Mouse (Mus musculus): ENCODE measurements around the gene Avpr2. TPM values are rescaled to one million over a fixed set of nuclear protein-coding genes. Genes with fewer than 3 reads are reported as not detected.

Avpr2 gene
- total RNA-seq (2021): not detected
- long read RNA-seq: 0 reads

DNA sequence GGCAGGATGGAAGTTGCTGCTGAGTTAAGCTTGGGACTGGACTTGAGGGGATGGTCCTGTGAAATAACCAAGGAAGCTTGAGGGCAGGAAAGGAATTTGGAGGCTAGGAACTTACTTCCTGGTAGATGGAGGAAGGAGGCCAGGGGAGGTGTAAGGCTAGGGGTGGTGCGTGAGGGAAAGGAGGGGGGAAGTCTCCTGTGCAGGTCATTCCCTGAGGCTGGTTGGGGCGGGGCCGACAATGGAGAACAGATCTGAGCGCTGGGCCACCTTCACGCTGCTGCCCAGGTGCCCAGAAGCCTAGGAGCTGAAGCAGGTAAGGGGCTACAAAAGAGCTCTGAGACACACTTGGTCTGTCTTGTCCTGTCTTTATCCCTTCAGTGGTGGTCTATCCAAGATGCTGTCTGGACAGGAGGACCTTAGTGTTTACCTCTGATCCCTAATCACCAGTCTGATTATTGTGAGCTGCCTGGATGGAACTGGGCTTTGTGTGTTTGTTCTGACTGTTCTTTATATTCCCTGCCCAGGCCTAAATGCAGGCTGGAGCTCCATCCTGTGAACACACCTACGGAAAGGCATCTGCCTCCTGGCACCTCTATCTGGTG is at the start of gene Avpr2:
Gene Avpr2 (plus strand): TSS at position 552 of the 602 bp plus-strand sequence.
- no peak for DNase-seq (ENCODE audit: low spot score in 2 of 2)

DNA sequence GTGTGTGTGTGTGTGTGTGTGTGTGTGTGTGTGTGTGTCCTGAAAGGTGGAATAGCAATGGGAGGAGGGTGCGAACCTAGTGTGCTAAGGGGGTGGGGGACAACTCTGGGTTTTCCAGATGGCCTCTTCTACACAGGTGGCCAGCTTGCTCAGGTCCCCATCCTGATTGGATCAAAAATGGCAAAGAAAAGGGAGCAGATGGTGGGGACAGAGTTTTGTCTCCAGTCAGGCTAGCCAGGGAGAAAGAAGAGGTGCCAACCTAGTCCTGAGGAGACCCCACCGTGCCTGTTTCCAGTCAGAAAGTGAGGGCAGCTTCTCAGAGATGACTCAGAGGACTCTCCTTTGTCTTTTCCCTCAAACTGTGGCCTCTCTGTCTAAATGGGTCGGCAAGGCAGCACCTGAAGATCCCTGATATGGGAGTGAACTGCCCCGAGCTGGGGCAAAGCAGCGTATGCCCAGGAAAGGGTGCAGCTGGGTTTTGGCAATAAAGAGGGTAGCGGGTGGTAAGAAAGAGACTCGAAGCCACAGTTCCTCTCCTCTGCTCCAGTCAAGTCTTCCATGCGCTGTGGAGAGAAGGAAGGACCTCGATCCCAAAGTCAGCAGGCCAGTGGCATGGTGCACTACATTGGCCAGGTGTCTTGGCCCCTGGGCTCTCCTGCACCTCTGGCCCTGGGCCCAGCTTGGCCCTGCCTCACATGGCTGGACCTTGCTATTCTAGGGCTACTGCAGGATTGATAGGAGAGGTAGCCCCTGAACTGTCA is 37.4 kb upstream of the Avpr2 start:
- DNase-seq (ENCODE audit: low spot score in 2 of 2): no peak

DNA sequence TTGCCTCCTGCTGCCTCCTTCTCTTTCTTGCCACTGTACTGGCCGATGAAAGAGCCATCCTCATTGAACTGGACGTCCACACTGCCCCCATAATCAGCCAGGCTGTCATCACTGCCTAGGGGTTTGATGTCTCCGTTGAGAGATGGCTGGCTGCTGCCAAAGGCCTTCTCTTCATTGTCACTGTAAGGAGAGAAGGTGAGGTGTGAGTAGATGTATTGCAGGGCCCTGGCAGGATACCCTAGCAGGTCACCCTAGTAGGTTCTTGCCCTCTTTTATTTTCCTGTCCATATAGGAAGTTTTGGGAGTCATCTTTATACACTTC is 36.9 kb upstream of the Avpr2 start:
- no peak for DNase-seq (ENCODE audit: low spot score in 2 of 2)

DNA sequence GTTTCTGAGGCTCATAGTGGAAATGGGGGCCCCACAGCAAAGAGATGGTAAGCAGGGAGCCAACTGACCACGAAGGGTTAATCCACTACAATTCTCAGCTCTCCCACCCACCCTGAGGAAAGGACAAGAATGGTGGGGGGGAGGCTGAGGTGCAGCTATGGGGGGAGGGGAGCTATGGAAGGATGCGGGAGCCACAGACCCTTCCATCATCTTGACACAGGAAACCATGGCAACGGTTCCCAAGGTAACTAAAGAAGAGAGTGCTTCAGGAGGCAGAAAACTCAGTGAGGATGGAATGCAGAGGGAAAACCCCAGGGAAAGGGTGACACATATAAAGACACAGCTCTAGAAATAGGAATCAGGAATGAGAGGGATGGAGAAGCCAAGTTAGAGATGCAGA is 27.2 kb upstream of the Avpr2 start:
- DNase-seq (ENCODE audit: low spot score in 2 of 2): peak in 1 of 2 experiments; percentile 6

DNA sequence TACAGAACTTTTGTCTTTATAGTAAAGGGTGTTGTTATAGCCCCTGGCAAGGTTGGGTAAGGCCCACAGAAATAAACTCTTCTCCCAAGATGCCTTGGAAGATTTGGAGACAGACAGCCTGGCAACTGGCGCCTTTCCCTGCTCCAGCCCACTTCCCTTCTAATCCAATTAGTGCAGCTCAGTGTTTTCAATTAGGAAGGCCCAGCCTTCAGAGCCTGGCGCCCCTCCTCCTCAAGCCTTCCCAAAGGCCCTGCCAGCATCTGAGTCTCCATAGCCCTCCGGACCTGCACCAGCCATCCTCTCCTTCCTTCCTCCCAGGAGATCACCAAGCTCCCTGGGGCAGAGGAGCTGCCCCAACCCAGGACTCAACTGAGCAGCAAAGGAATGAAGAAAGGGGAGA is 24.6 kb upstream of the Avpr2 start:
- peak in 1 of 2 experiments; percentile 25 for DNase-seq (ENCODE audit: low spot score in 2 of 2)

DNA sequence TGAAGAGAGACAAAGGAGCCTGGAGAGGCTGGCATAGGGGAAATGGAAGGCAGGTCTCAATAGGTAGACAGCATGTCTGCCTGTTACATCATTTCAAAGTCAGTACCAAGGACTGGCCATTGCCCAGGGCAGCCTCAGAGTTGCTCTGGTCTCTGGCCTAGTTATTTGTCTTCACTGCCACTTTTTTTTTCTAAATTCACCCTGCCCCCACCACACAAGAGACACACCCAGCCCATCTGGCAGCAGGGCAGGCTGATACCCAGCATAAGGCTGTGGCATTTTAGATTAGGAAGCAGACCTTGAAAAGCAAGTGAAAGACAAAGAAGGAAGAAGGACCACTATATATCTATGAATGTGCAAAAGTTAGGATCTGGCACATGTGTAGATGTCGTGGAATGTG is 24.1 kb upstream of the Avpr2 start:
- DNase-seq (ENCODE audit: low spot score in 2 of 2): no peak

DNA sequence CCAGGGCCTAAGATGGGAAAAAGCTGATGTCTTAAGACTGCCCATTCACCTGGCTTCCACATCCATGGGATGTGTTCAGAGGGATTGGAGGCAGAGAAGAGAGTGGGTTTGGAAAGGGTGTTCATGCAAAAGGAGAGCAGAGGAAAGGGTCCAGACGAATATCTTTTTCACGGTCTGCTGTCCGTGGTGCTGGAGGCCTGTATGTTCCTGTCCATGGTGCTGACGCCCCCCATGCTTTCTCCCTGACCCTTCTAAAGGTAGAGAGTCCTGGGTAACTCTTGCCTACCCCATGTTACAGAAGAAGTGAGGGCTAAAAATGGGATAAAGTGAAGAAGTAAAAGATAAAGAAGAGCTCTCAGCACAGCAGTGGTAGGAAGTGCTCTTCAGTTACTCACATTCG is 22.6 kb upstream of the Avpr2 start:
- no peak for DNase-seq (ENCODE audit: low spot score in 2 of 2)

DNA sequence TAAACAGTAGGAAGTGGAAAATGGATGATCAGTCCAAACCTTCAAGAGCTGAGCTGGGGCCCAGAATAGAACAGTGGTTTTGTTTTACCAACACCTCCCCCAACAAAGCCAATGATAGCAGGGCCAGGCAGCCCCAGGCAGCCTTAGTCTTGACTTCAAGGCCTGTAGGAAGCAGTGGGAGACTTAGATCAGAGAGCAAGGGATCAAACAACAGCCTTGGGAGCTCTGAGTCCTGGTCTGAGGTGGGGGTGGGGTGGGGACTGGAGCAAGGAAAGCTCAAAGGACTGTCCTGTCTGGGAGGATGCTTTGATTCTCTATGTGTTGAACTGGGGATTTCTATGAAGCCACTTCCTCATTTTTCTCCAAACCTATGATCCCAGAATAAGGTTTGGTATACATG is 20.4 kb upstream of the Avpr2 start:
- DNase-seq (ENCODE audit: low spot score in 2 of 2): no peak

DNA sequence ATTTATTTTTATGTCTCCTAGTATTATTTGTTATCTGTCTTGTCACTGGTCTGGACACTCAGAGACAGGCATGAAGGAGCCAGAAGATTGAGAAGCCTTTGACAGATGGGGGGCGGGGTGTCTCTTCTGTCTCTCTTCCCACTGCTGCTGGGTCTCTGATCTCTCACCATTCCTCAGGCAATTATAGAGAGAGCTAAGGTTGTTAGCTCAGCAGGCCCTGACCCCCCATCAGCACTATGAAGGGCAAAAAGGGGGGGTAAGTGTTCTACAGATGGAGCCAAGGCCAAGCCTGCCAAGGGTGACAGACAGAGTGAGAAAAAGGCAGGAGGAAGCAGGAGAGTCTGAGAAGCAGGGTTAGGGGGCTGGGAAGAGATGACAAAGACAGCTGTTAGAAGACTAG is 19.9 kb upstream of the Avpr2 start:
- no peak for DNase-seq (ENCODE audit: low spot score in 2 of 2)

DNA sequence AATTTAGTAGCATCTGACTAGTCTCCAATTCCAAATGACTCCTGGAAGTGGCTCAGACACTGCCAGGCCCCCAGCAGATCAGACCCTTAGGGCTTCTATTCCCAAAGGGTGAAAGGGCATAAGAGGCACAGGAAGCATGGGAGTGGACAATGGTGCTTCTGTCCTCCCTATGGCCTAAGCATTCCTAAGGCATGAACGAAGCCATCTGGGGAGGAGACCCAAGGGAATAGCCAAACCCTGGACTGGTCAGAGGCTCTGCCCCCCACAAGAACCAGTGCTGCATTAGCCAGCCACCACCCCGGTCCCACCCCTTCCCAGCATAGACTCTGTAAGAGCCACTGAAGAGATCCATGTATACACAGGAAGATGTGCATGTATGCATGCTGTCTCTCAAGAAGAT is 16.0 kb upstream of the Avpr2 start:
- no peak for DNase-seq (ENCODE audit: low spot score in 2 of 2)

DNA sequence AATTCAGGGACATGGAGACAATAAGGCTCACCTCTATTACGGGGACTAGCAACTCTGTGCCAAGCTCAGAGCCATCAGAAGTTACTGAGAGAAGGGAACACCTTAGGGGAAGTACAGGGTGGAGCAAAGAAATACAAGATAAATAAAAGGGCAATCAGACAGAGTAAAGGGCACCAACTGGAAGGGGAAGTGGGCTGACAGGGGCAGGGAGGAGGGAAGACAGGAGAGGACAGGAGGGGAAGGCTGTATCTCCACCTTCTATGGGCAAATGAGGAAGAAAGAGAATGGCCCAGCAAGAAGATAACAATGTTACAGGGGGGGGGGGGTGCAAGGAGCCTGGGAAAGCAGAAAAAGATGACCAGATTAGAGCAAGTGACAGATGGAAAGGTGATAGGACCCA is 14.9 kb upstream of the Avpr2 start:
- DNase-seq (ENCODE audit: low spot score in 2 of 2): no peak

DNA sequence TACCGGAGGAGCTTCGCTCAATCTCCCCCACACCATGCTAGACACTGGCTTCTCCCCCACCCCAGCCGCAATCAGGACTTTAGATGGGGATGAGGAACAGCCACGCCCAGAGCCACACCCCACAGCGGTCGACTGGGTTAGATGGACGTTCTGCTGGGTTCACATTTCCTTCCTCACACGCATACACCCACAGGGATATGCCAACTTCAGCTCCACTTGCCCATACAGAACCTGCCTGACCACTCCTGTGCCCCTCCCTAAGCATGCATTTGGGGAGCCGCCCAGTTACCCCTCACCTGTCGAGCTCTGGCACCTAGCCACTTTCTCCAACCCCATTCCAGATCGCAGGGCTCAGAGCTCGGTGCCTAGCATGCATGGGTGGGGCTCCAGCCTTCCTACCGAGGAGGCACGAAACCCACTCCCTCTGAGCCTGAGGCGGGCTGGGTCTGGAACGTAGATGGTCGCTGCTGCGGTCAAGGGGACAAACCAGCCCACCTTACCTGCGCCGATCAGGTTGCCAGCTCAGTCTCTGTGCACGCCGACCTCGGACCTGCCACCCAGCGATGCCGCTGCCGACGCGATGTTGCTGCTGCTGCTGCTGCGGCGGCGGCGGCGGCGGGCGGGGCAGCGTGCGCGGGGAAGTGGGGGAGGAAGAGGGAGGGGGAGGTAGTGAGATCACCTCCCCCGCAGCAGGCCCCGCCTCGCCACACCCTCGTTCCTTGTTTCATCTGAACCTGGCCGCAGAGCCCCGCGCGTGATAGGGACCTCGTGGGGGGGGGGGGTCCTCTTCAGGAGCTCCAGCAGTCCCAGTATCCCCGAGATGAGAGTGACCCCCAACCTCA is 11.5 kb upstream of the Avpr2 start:
- peak in 1 of 2 experiments; percentile 22 for DNase-seq (ENCODE audit: low spot score in 2 of 2)

DNA sequence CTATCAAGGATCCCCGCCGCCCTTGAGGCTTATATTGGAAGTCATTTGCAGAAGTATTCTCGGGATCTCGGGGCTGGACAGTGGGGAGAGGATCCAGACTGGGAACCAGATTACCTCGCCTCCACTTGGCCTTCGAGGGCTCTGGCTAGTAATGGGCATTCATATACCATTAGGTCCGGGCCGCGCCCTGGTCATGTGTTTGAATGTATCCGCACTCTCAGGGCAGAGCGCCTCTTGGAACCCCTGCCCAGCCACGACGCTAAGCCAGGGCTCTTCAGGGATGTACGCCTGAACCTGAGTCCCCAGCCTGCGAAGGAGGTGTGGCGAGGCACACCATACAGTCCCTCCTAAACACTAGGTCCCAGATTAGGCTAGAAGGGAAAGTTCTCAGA is 10.9 kb upstream of the Avpr2 start:
- DNase-seq (ENCODE audit: low spot score in 2 of 2): no peak

DNA sequence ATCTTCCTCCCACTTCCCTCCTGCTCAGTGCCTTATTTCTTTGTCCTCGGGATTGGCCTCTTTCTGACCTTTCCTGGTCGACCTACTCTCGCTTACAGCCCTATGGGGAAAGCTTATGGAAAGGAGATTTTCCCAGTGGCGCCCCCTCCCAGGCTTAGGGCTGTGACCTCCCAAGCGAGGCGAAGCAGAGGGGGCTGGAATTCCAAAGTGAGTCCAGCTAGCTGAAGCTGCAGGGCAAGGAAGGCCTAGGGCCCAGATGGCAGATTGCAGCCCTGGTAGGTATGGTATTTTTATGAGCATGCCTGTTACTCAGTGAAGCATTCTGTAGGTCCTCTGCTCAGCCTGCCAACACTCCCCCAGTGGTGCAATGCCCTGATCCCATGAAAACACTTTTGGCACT is 10.4 kb upstream of the Avpr2 start:
- DNase-seq (ENCODE audit: low spot score in 2 of 2): no peak

DNA sequence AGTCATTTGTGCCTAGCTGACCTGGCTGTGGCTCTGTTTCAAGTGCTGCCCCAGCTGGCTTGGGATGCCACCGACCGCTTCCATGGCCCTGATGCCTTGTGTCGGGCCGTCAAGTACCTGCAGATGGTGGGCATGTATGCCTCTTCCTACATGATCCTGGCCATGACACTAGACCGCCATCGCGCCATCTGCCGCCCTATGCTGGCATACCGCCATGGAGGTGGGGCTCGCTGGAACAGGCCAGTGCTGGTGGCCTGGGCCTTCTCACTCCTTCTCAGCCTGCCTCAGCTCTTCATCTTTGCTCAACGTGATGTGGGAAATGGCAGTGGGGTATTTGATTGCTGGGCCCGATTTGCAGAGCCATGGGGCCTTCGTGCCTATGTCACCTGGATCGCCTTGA is 931 bp downstream of the Avpr2 start:
- no peak for DNase-seq (ENCODE audit: low spot score in 2 of 2)

DNA sequence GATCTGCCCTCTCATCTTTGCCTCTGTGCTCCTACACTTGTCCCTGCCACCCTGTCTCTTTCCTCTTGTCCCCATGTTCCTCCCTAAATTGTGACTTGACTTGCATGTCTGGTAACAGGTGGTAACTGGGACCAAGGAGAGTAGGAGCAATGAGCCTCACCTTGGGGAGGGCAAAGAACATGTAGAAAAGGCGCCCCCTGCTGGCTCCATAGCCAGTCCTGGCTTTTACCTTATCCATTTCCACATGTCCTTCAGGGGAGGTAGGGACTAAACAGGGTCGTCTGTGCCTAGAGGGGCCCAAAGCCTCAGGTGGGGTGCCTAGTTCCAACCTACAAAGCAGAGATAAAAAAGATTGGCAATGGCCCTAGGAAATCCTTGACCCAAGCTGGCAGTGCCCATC is 3.8 kb downstream of the Avpr2 start, which contains the start of gene L1cam:
Gene L1cam (minus strand): TSS at position 387 of the 400 bp plus-strand sequence.
- peak in 1 of 2 experiments; percentile 67 for DNase-seq (ENCODE audit: low spot score in 2 of 2)

DNA sequence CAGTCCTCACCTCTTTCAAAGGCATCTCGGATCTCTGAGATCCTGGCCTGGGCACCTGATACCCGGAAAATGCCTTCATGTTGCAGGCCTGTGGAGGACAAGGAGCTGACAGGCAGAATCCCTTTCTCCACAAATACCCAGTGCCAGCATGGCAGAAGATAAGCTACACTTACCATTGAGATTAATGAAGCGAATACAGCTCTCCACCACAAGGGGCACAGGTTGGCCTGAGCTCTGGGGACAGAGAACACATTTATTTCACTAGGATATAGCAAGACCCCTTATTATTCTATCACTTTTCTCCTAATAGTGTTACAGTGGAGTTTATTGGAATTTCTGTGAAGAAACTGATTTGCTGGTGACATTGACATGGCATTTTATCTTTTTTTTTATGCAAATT is 6.1 kb downstream of the Avpr2 start:
- DNase-seq (ENCODE audit: low spot score in 2 of 2): no peak

DNA sequence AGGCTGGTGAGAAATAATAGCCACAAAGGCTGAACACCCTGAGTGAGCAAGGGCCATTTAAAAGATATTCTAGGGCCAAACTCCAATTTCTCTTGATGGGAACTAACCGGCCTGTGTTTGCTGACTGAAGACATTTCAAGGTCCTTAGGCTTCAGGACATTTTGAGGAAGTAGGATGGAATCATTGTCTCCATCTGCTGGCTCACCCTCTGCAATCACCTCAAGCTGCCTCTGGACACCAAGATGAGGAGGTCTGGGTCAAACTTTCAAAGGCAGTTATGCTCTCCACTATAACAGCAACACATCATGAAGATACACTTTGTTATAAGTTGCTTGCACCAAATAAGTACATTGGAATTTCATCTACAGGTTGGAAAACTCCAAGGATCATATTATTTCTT is 18.1 kb downstream of the Avpr2 start:
- DNase-seq (ENCODE audit: low spot score in 2 of 2): no peak

DNA sequence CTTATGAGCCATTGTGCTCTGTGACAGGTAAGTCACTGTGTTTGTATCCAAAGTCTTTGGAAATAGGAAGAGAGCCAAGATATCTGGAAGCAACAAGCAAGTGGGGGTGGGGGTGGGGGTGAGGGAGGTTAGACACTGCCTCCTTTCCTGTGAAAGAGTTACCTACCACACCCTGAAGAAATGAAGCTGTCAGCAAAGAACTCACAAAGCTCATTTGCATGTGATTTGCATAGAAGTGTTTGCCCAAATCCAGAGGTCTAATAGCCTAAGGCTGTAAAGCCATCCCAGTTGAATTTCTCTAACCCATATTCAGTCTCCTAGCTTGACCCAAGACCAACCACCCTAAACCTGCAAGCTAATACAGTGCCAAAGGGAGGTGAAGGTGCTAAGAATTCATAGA is 18.5 kb downstream of the Avpr2 start:
- no peak for DNase-seq (ENCODE audit: low spot score in 2 of 2)

DNA sequence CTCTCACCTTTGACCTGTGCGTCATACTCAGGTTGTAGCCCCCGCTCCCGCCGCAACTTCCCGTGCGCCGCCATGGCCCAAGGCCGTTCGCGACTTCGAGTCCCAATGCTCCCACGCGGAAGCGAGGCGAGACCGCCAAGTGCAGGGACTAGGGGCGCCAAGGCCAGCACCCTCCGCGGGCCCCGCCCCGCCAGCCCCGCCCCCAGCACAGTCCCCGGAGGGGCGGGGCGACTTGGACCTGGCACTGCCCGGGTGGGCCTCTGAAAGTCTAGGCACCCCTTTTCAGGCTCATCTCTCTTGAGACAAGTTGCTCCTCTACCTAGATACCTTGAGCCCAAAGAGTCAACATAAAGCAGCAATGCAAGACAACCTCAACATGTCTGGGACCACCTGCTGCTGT is 19.3 kb downstream of the Avpr2 start:
- DNase-seq (ENCODE audit: low spot score in 2 of 2): no peak

DNA sequence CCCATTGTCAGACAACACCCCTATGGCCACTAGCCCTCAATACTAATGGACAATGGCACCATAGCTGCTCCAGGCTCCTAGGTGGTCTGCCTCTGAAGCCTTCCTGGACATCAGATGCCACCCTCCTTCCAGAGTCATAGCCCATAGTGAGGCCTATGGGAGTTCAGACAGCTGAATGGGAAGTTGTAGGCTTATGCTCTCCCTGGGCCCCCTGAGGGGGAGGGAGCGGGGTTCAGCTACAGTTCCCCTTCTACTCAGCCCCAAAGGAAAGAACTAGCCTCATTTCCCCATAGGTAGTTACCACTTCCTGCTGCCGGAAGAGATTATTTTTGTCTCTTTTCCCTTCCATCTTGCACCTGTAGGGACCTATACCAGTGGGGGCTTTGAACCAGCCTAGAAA is 19.7 kb downstream of the Avpr2 start:
- DNase-seq (ENCODE audit: low spot score in 2 of 2): no peak
